Mouse (Mus musculus): ENCODE measurements at regions not wholly inside any gene's neighbourhood (a gene's known extent, or its start where the extent isn't known, plus 50 kb on each side); places are given as distances from the start of the nearest gene placed in this dataset.

DNA sequence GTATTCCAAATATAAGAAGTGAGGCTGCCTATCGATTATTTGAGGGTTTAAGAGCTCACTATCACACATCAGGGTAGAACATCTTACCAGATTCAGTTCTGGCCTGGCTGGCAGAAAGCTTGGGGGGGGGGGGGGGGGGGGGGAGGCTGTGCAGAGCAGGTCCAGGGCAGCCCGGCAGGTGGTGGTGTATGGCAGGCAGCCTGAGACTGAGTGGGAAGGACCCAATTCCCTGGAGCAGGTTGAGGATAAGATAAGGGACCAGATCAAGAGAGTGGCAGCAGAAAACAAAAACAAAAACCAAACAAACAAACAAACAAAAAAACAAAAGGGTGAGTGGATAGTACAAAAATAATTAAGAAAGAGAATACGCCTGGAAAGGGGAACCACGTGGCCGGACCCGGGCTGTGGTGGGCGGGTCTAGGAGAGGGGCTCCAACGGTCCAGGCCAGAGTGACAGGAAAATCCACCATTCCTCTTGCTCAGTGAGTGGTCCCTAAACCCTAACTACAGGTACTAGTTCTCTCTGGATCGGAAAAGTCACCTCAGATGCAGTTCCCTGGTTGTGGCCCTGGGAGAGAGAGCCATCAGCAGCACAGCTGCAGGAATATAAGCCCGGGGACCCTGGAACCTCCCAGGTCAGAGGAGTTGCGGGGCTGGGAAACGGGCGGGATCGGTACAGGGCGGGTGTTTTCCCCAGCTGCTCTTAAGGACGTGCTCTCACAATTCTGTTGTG lies 73.3 kb downstream of the Vmn2r112 start:
- peak in 1 of 2 experiments; percentile 2 for DNase-seq
